ENCODE assay signal across 8 mouse cellular contexts in genomic region chr1:72225720-72226171, GRCm38 (mm10). TPM values are rescaled to one million over a fixed set of nuclear protein-coding genes. Genes with fewer than 3 reads are reported as not detected.
DNase-seq lines count a peak whose midpoint lies in the region; ATAC-seq lines count a peak whose summit lies in the region.
"Not testable (repeated sequence)": the region's sequence is repeated elsewhere in the genome, so short reads cannot be mapped to it uniquely, and the experiment has no call there.

No protein-coding gene starts in this region.

- not testable (repeated sequence) for H3K36me3 ChIP-seq in hindbrain, embryonic 12.5 days

- DNase-seq in NIH3T3 (ENCODE audit: low read depth): peak; percentile 92
- peak; percentile 88 to 91 for DNase-seq in cerebellum, postnatal 10 days
- peak; percentile 53 to 73 for DNase-seq in frontal cortex, postnatal 10 days (ENCODE audit: low spot score in 2 of 2)
- DNase-seq in layer of hippocampus, postnatal 25 days (ENCODE audit: extremely low spot score in 1 of 2, low spot score in 1 of 2): peak; percentile 56 to 62
- peak; percentile 80 for DNase-seq in lung, postnatal 14 days
- DNase-seq in retina, adult 2 months (ENCODE audit: low read depth, low spot score): peak; percentile 73
- DNase-seq in thymus, postnatal 36 days: peak; percentile 82 to 87

- H3K9me3 ChIP-seq in hindbrain, embryonic 12.5 days (replicated peaks): not testable (repeated sequence)

- peak; percentile 91 for ATAC-seq in hindbrain, embryonic 12.5 days (ENCODE audit: low FRiP score)

- peaks cover 16% of the 10 kb centered on the region for H3K27me3 ChIP-seq in hindbrain, embryonic 12.5 days

- peak overlapping the region; percentile 35; the same call in 1 of the 2 replicates for H3K9ac ChIP-seq in hindbrain, embryonic 12.5 days

- peak overlapping the region; percentile 37 for H3K4me3 ChIP-seq in hindbrain, embryonic 12.5 days

- WGBS in hindbrain, embryonic 12.5 days: under 1% methylated on average over 25 of the region's 31 CpGs

- not testable (repeated sequence) for H3K27ac ChIP-seq in hindbrain, embryonic 12.5 days

- H3K4me2 ChIP-seq in hindbrain, embryonic 12.5 days (replicated peaks): peak overlapping the region; percentile 51

- not testable (repeated sequence) for H3K4me1 ChIP-seq in hindbrain, embryonic 12.5 days

RNA-seq across cellular contexts. Expression of gene Mreg, which starts 13.6 kb away (rescaled TPM):
- polyA plus RNA-seq in hindbrain, embryonic 12.5 days (2016; fragmentation: Nextera tagmentation; extraction: Ambion mirVana): 11.9 and 12.9 TPM in 2 replicates
- 1 to 10 TPM; 3.5 to 4.0 TPM for total RNA-seq in layer of hippocampus, postnatal 25 days (2021)

RNA-seq across cellular contexts. Expression of gene Pecr, which starts 58.4 kb away (rescaled TPM):
- 13.2 and 16.5 TPM in 2 replicates for polyA plus RNA-seq in hindbrain, embryonic 12.5 days (2016; fragmentation: Nextera tagmentation; extraction: Ambion mirVana)
- 1 to 10 TPM; 5.2 to 5.9 TPM for total RNA-seq in layer of hippocampus, postnatal 25 days (2021)

RNA-seq across cellular contexts. Expression of gene Tmem169, which starts 58.4 kb away (rescaled TPM):
- polyA plus RNA-seq in hindbrain, embryonic 12.5 days (2016; fragmentation: Nextera tagmentation; extraction: Ambion mirVana): 31.0 and 36.0 TPM in 2 replicates
- total RNA-seq in layer of hippocampus, postnatal 25 days (2021): 10 to 100 TPM; 18.0 to 20.6 TPM
